Mouse (Mus musculus) heart, adult 2 months (tissue): ENCODE results near the gene Helt.

Experiments
- CTCF ChIP-seq: fragments of 200-600 bp; IDR thresholded peaks from 2 replicates; pipeline ENCODE4 v1.8.1; 2022; ENCODE audit warnings: antibody characterized with exemption, mild to moderate bottlenecking, moderate library complexity
- EP300 ChIP-seq: fragments of 200-500 bp; IDR thresholded peaks from 2 replicates; pipeline ENCODE4 v1.6.1; 2011; ENCODE audit warnings: low read depth, low read length, control low read depth; ENCODE audit not compliant: insufficient read depth
- POLR2A ChIP-seq: fragments of 200-500 bp; IDR thresholded peaks from 2 replicates; pipeline ENCODE4 v1.6.1; 2011; ENCODE audit warnings: mild to moderate bottlenecking, low read depth, low read length, control low read depth; ENCODE audit not compliant: insufficient read depth

DNA sequence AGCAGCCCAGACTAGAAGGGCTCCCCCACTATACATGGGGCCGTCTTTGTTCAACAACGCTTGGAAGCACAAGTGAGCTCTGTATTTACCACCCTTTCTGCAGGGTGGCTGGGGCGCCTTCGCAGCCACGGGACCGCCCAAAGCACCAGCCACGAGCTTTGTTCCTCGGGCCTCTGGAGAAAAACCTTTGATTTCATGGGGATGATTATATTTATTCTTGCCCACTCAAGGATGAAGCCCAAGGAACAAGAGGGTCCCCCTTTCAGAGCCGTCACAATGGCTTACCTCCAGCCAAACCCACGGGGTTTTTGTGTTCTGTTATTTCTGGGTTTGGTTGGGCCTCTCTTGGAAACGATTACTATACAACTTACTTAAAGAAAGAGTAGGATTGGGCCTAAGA, 5.2 kb downstream of the Helt start:
- TF ChIP-seq EP300 (no peak), CTCF (no peak), POLR2A (no peak)
